Mouse (Mus musculus) intestine, embryonic 16.5 days (tissue): ENCODE measurements at regions not wholly inside any gene's neighbourhood (a gene's known extent, or its start where the extent isn't known, plus 50 kb on each side); places are given as distances from the start of the nearest gene placed in this dataset.

ENCODE experiments used
- ATAC-seq: fragments of 200-750 bp; cut with Nextera tagmentation; 2 replicates; pipeline ENCODE4 v1.8.0; 2017; ENCODE audit warnings: moderate TSS enrichment, moderate library complexity
- H3K27ac ChIP-seq: fragments of 300-500 bp; sonication (generic); 2 replicates; pipeline ENCODE4 v1.5.1; 2014; ENCODE audit warnings: mild to moderate bottlenecking, low read length
- H3K27me3 ChIP-seq: fragments of 300-500 bp; sonication (generic); replicated peaks from 2 replicates; pipeline ENCODE4 v1.6.1; 2014; ENCODE audit warnings: low read length, control low read depth, mixed read lengths; ENCODE audit not compliant: control insufficient read depth, insufficient read depth
- H3K36me3 ChIP-seq: fragments of 300-500 bp; sonication (generic); 2 replicates; pipeline ENCODE4 v1.6.1; 2014; ENCODE audit warnings: low read length, control low read depth; ENCODE audit not compliant: control insufficient read depth, insufficient read depth
- H3K4me1 ChIP-seq: fragments of 300-500 bp; sonication (generic); 2 replicates; pipeline ENCODE4 v1.6.1; 2014; ENCODE audit warnings: low read length, control low read depth, mixed read lengths; ENCODE audit not compliant: control insufficient read depth, insufficient read depth
- H3K4me2 ChIP-seq: fragments of 300-500 bp; sonication (generic); 2 replicates; pipeline ENCODE4 v1.6.1; 2014; ENCODE audit warnings: low read depth, low read length, control low read depth
- H3K4me3 ChIP-seq: fragments of 300-500 bp; sonication (generic); 2 replicates; pipeline ENCODE4 v1.5.1; 2014; ENCODE audit warnings: mild to moderate bottlenecking, low read length
- H3K9ac ChIP-seq: fragments of 300-500 bp; sonication (generic); 2 replicates; pipeline ENCODE4 v1.6.1; 2014; ENCODE audit warnings: low read depth, low read length
- H3K9me3 ChIP-seq: fragments of 300-500 bp; sonication (generic); 2 replicates; pipeline ENCODE4 v1.6.1; 2016; ENCODE audit warnings: low read length, control low read depth; ENCODE audit not compliant: control insufficient read depth
- WGBS: fragments of 180-500 bp; shearing (Covaris S2); extraction: QIAGEN DNeasy Blood & Tissue Kit; methylation state at CpG from one replicate; pipeline ENCODE4 v1.1.7; 2014; 5-methylcytosine and 5-hydroxymethylcytosine counted together

DNA sequence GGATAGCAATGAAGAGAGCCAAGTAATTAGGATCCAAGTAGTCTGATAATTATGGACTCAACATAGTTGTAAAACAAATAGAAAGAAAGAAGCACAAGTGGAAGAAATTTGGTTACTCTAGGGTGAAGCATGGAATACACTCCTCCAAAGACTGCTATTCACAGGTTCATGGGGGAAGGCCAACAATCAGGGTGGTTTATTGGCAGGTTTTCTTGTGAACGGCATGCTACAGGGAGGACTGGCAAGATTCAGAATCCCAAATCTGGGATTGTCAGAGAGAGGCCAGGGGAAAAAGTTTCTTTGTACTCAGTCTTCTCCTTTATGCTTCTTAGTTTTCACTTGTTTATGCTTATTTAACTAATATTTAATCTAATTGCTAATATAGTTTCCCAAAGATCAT lies 437.2 kb upstream of the Tenm4 start:
- Histone ChIP-seq H3K4me2 (no peak overlapping the region), H3K4me3 (no peak overlapping the region), H3K9ac (no peak overlapping the region), H3K27me3 (no peaks in the 10 kb centered on the region), H3K36me3 (no peaks in the 10 kb centered on the region), H3K9me3 (no peaks in the 10 kb centered on the region), H3K27ac (no peak overlapping the region), H3K4me1 (no peaks in the 10 kb centered on the region)
- WGBS, result 92% methylated on average over 1 of the region's 1 CpGs
- no peak for ATAC-seq

DNA sequence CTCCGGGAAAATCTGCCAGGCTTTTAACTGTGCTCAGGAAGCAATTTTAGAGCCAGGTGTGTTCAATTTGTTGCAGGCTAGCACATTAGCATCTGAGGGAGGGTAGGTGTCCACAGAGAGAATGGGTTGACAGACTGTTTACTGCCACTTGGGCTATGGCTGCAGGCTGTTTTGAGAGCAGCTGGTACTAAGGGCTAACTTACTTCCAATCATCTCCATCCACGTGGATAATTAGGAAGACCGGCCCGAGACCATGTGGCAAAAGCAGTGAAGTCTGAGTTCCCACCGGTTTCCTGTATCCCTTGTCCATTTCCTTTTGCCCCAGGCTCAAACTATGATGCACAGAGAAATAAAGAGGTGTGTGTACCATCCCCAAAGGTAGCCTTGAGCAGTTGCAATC lies 436.5 kb upstream of the Tenm4 start:
- 70% methylated on average over 5 of the region's 5 CpGs for WGBS
- H3K9me3 ChIP-seq, result no peaks in the 10 kb centered on the region
- no peak overlapping the region for H3K9ac ChIP-seq
- no peak for ATAC-seq
- H3K4me3 ChIP-seq, result no peak overlapping the region
- H3K36me3 ChIP-seq, result no peaks in the 10 kb centered on the region
- H3K4me2 ChIP-seq, result no peak overlapping the region
- no peak overlapping the region for H3K27ac ChIP-seq
- H3K4me1 ChIP-seq, result no peaks in the 10 kb centered on the region
- H3K27me3 ChIP-seq, result no peaks in the 10 kb centered on the region

DNA sequence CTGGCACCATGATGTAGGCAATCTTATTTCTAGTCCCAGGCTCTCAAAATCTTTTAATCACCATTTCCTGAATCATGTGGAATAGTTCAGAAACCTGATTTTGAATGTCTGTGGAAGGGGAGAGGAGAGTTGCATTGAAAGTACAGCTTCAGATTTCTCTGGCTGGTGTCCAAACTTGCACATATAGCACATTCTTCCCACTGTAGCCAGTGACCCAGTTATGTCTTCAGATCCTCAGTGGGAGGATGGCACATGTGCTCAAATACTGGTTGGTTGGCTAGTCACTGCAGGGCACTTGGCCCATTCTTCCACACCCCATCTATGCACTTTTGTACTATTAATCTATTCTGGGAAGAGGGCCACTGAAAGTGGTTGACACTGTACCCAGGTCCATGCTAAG lies 434.3 kb upstream of the Tenm4 start:
- no peaks in the 10 kb centered on the region for H3K9me3 ChIP-seq
- H3K4me3 ChIP-seq, result no peak overlapping the region
- no peaks in the 10 kb centered on the region for H3K27me3 ChIP-seq
- H3K4me2 ChIP-seq, result no peak overlapping the region
- H3K4me1 ChIP-seq, result no peaks in the 10 kb centered on the region
- ATAC-seq, result no peak
- no peak overlapping the region for H3K27ac ChIP-seq
- H3K36me3 ChIP-seq, result no peaks in the 10 kb centered on the region
- no peak overlapping the region for H3K9ac ChIP-seq

GRCm38 (mm10) chr7:95738725-95739245 lies 432.3 kb upstream of the Tenm4 start:
- no peak overlapping the region for H3K4me2 ChIP-seq
- H3K4me1 ChIP-seq, result no peaks in the 10 kb centered on the region
- H3K27me3 ChIP-seq, result no peaks in the 10 kb centered on the region
- no peaks in the 10 kb centered on the region for H3K36me3 ChIP-seq
- no peak for ATAC-seq
- H3K9ac ChIP-seq, result no peak overlapping the region
- no peak overlapping the region for H3K4me3 ChIP-seq
- no peaks in the 10 kb centered on the region for H3K9me3 ChIP-seq
- WGBS, result 85% methylated on average over 2 of the region's 2 CpGs
- no peak overlapping the region for H3K27ac ChIP-seq

GRCm38 (mm10) chr7:95739779-95740178 lies 431.3 kb upstream of the Tenm4 start:
- H3K4me1 ChIP-seq, result no peaks in the 10 kb centered on the region
- no peak overlapping the region for H3K4me3 ChIP-seq
- WGBS, result 81% methylated on average over 5 of the region's 5 CpGs
- H3K36me3 ChIP-seq, result no peaks in the 10 kb centered on the region
- no peak for ATAC-seq
- H3K9me3 ChIP-seq, result no peaks in the 10 kb centered on the region
- no peak overlapping the region for H3K4me2 ChIP-seq
- H3K9ac ChIP-seq, result no peak overlapping the region
- no peak overlapping the region for H3K27ac ChIP-seq
- H3K27me3 ChIP-seq, result no peaks in the 10 kb centered on the region

DNA sequence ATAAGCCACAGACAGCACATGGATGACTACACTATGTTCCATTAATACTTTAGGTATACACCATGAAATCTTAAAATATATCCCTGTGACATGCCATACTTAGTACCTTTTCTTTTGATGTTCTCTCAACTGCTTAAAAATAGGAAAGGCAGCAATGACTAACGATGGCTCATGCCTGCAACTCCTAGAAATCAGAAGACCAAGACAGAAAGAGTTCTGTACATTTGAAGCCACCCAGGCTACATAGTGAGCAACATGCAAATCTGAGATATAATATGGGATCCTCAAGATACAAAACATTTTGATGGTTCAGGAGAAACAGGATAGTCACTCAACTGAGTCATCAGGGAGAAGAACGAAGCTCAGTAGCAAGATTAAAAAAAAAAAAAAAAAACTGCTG lies 412.7 kb upstream of the Tenm4 start:
- Histone ChIP-seq H3K9me3 (no peaks in the 10 kb centered on the region), H3K27ac (no peak overlapping the region), H3K36me3 (no peaks in the 10 kb centered on the region), H3K4me3 (no peak overlapping the region), H3K4me1 (no peaks in the 10 kb centered on the region), H3K27me3 (no peaks in the 10 kb centered on the region), H3K4me2 (no peak overlapping the region), H3K9ac (no peak overlapping the region)
- ATAC-seq, result no peak
- WGBS, result 79% methylated on average over 2 of the region's 2 CpGs

- Histone ChIP-seq H3K9ac (no peak overlapping the region), H3K9me3 (no peaks in the 10 kb centered on the region), H3K4me1 (no peaks in the 10 kb centered on the region), H3K27me3 (no peaks in the 10 kb centered on the region), H3K36me3 (no peaks in the 10 kb centered on the region), H3K4me3 (no peak overlapping the region), H3K4me2 (no peak overlapping the region), H3K27ac (no peak overlapping the region)
- no peak for ATAC-seq
- 83% methylated on average over 12 of the region's 12 CpGs for WGBS
These were observed 409.9 kb upstream of the Tenm4 start for GRCm38 (mm10) chr7:95760945-95761661.

DNA sequence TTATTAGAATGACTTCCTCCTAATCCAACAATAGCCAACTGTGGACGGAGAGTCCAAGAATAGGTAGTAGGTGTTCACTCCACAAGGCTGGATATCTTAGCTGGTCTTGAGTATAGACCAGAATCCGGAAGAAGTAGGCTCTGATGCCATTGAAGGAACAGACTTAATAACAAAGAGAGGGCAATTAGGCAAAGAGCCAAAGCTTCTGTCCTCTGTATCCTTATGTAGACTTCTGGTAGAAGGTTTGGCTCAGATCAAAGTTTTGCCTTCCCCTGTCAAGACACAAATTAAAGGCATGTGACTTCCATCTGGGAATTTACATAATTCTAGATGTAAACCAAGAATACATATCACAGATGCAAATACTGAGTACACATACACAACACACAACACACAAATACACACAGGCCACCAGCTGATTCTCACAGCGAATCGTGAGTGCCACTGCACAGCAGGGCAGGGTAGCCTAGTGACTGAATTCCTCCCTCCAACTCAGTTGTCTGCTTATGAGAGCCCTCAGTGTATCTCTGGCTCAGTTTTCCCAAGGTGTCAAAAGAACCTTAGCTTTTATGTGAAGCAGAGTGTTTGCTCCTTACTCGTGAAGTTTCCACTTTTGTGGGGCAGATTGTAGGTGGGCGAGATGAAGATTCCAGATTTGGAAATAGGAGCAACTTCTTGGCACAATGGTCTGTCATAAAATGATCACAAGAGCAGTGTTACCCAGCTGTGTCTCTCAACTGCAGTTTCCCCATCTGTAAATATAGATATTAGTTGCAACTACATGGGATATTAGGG lies 404.5 kb upstream of the Tenm4 start:
- ATAC-seq, result no peak
- Histone ChIP-seq H3K4me2 (no peak overlapping the region), H3K9ac (no peak overlapping the region), H3K27ac (no peak overlapping the region), H3K36me3 (no peaks in the 10 kb centered on the region), H3K4me3 (no peak overlapping the region), H3K4me1 (no peaks in the 10 kb centered on the region), H3K27me3 (no peaks in the 10 kb centered on the region), H3K9me3 (no peaks in the 10 kb centered on the region)
- WGBS, result 82% methylated on average over 6 of the region's 6 CpGs

- no peaks in the 10 kb centered on the region for H3K27me3 ChIP-seq
- H3K9me3 ChIP-seq, result no peaks in the 10 kb centered on the region
- H3K36me3 ChIP-seq, result no peaks in the 10 kb centered on the region
- ATAC-seq, result no peak
- no peak overlapping the region for H3K4me3 ChIP-seq
- H3K9ac ChIP-seq, result no peak overlapping the region
- H3K27ac ChIP-seq, result no peak overlapping the region
- no peaks in the 10 kb centered on the region for H3K4me1 ChIP-seq
- no peak overlapping the region for H3K4me2 ChIP-seq
These were observed 386.5 kb upstream of the Tenm4 start for GRCm38 (mm10) chr7:95784523-95784922.
